Mouse (Mus musculus): ENCODE data around the gene Ppm1a. TPM values are rescaled to one million over a fixed set of nuclear protein-coding genes. Genes with fewer than 3 reads are reported as not detected.

The Ppm1a gene
- polyA plus RNA-seq (2015; fragmentation: Nextera tagmentation; extraction: Ambion mirVana), result 52.8 and 55.0 TPM in 2 replicates

DNA sequence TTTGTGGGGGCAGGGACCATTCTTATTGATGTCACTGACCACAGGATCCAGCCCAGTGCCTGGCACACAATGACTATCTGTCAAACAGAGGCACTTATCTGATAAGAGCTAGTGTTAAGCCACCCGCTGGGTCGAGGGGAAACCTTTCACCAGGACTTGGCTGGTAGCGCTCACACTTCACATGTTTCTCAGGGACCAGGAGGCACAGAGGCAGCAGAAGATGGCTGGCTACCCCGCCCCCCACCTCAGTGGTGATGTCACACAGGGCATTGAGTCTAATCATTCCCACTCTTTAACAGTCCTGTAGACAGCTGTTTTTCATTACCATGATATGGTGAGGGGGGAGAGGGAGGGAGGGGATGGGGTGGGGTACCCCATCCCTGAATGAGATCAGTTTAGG is at the start of gene Ppm1a:
Gene Ppm1a, plus strand, starts transcription at position 370 of the 400 bp plus-strand sequence.
- Histone ChIP-seq H3K9ac (replicated peaks; ENCODE audit: low read depth, low read length) (no peak within 1 kb of the TSS), H3K27me3 (replicated peaks; ENCODE audit: control insufficient read depth, insufficient read depth, low read length) (no peaks in the 10 kb centered on the region), H3K9me3 (ENCODE audit: control insufficient read depth, low read length) (no peaks in the 10 kb centered on the region), H3K4me2 (ENCODE audit: low read length) (no peak within 1 kb of the TSS), H3K4me1 (replicated peaks; ENCODE audit: control insufficient read depth, insufficient read depth, low read length) (peaks cover 4% of the 10 kb centered on the region), H3K27ac (ENCODE audit: low read length) (no peak within 1 kb of the TSS), H3K36me3 (ENCODE audit: control insufficient read depth, insufficient read depth) (no peaks in the 10 kb centered on the region), H3K4me3 (replicated peaks; ENCODE audit: low read length) (no peak within 1 kb of the TSS)
- ATAC-seq, result no peak
- WGBS, result 8% methylated on average over 4 of the region's 4 CpGs

GRCm38 (mm10) chr12:72709981-72710380 is 47.3 kb upstream of the Ppm1a start:
- no peaks in the 10 kb centered on the region for H3K4me1 ChIP-seq (replicated peaks; ENCODE audit: control insufficient read depth, insufficient read depth, low read length)
- no peak overlapping the region for H3K27ac ChIP-seq (ENCODE audit: low read length)
- no peak overlapping the region for H3K4me3 ChIP-seq (replicated peaks; ENCODE audit: low read length)
- 52% methylated on average over 3 of the region's 3 CpGs for WGBS
- ATAC-seq, result peak; percentile 62
- H3K36me3 ChIP-seq (ENCODE audit: control insufficient read depth, insufficient read depth), result no peaks in the 10 kb centered on the region
- H3K27me3 ChIP-seq (replicated peaks; ENCODE audit: control insufficient read depth, insufficient read depth, low read length), result no peaks in the 10 kb centered on the region
- peaks cover 8% of the 10 kb centered on the region; the same call in 1 of the 2 replicates for H3K9me3 ChIP-seq (ENCODE audit: control insufficient read depth, low read length)
- H3K9ac ChIP-seq (replicated peaks; ENCODE audit: low read depth, low read length), result no peak overlapping the region
- H3K4me2 ChIP-seq (ENCODE audit: low read length), result no peak overlapping the region

DNA sequence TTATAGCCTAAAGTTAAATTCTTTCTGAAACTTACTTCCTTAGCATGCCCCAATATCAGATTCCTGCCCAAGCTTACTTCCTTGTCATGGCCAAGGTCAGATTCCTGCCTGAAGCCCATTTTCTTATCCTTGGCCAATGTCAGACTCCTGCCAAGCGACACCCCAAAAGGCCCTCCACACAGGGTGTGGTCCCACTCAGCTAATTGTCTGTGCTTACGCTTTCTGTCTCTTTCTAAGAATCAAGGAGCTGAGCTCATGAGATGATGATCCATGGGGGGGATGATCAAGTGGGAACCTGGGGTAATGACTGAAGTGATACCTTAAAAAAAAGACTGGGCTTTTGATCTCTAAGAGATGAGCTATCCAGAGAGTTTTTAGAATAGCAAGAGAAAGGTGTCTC is 42.4 kb upstream of the Ppm1a start:
- Histone ChIP-seq H3K4me1 (replicated peaks; ENCODE audit: control insufficient read depth, insufficient read depth, low read length) (no peaks in the 10 kb centered on the region), H3K4me2 (ENCODE audit: low read length) (no peak overlapping the region), H3K9me3 (ENCODE audit: control insufficient read depth, low read length) (peaks cover 8% of the 10 kb centered on the region; the same call in 1 of the 2 replicates), H3K27ac (ENCODE audit: low read length) (no peak overlapping the region), H3K9ac (replicated peaks; ENCODE audit: low read depth, low read length) (no peak overlapping the region), H3K27me3 (replicated peaks; ENCODE audit: control insufficient read depth, insufficient read depth, low read length) (no peaks in the 10 kb centered on the region), H3K36me3 (ENCODE audit: control insufficient read depth, insufficient read depth) (no peaks in the 10 kb centered on the region), H3K4me3 (replicated peaks; ENCODE audit: low read length) (no peak overlapping the region)
- no peak for ATAC-seq
- WGBS, result 91% methylated on average over 2 of the region's 2 CpGs

GRCm38 (mm10) chr12:72715846-72716245 is 41.4 kb upstream of the Ppm1a start:
- Histone ChIP-seq H3K4me1 (replicated peaks; ENCODE audit: control insufficient read depth, insufficient read depth, low read length) (no peaks in the 10 kb centered on the region), H3K27ac (ENCODE audit: low read length) (no peak overlapping the region), H3K4me3 (replicated peaks; ENCODE audit: low read length) (no peak overlapping the region), H3K9ac (replicated peaks; ENCODE audit: low read depth, low read length) (no peak overlapping the region), H3K36me3 (ENCODE audit: control insufficient read depth, insufficient read depth) (no peaks in the 10 kb centered on the region), H3K27me3 (replicated peaks; ENCODE audit: control insufficient read depth, insufficient read depth, low read length) (no peaks in the 10 kb centered on the region), H3K9me3 (ENCODE audit: control insufficient read depth, low read length) (peaks cover 8% of the 10 kb centered on the region; the same call in 1 of the 2 replicates), H3K4me2 (ENCODE audit: low read length) (no peak overlapping the region)
- 96% methylated on average over 9 of the region's 9 CpGs for WGBS
- ATAC-seq, result no peak

DNA sequence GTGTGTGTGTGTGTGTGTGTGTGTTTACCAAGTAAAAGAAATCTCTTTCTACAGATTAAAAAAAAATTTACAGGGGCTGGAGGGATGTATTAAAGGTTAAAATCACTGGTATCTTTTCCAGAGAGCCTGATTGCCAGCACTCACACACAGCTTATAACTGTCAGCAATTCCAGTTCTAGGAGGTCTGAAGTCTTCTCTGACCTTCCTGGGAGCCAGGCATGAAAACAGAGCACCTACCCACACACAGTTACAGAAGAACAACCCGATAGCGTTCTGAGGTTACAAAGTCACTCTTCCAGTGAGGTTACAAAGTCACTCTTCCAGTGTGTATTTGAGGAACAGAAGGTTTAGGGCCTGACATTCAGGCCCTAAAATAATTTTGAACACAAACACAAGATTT is 38.2 kb upstream of the Ppm1a start:
- Histone ChIP-seq H3K9ac (replicated peaks; ENCODE audit: low read depth, low read length) (no peak overlapping the region), H3K36me3 (ENCODE audit: control insufficient read depth, insufficient read depth) (no peaks in the 10 kb centered on the region), H3K4me2 (ENCODE audit: low read length) (no peak overlapping the region), H3K27me3 (replicated peaks; ENCODE audit: control insufficient read depth, insufficient read depth, low read length) (no peaks in the 10 kb centered on the region), H3K4me1 (replicated peaks; ENCODE audit: control insufficient read depth, insufficient read depth, low read length) (no peaks in the 10 kb centered on the region), H3K9me3 (ENCODE audit: control insufficient read depth, low read length) (no peaks in the 10 kb centered on the region), H3K27ac (ENCODE audit: low read length) (no peak overlapping the region), H3K4me3 (replicated peaks; ENCODE audit: low read length) (no peak overlapping the region)
- 90% methylated on average over 2 of the region's 2 CpGs for whole genome bisulfite sequencing
- no peak for ATAC-seq

DNA sequence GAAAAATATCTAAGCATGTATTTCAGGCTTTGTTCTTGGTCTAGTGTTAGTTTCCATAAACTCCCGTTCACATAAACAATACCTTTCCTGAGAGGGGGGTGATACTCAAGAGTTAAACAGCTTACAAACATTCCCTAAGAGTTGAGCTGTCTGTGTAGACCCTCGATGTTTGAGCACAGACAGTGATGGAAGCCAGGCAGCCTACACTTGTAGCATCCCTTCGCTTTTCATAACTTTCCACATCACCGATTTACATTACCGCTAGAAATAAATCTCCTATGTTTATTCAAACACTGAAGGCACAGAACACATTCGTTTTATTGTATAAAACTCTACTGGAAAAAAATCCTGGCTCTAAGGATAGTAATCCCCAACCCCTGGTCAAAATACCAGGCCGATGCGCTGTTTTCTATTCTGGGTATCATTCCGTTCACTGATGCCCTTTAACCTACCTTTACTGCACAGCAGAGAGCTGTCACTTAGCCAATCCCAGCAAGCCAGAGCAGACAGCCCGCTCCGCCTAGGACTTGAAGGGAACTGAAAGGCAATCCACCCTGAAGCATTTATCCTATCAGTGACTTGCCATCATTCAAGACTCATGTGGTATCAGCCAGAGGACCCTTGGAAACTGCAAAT is 37.7 kb upstream of the Ppm1a start:
- H3K4me1 ChIP-seq (replicated peaks; ENCODE audit: control insufficient read depth, insufficient read depth, low read length), result no peaks in the 10 kb centered on the region
- WGBS, result 83% methylated on average over 11 of the region's 11 CpGs
- H3K9me3 ChIP-seq (ENCODE audit: control insufficient read depth, low read length), result no peaks in the 10 kb centered on the region
- H3K4me2 ChIP-seq (ENCODE audit: low read length), result no peak overlapping the region
- ATAC-seq, result no peak
- H3K27me3 ChIP-seq (replicated peaks; ENCODE audit: control insufficient read depth, insufficient read depth, low read length), result no peaks in the 10 kb centered on the region
- H3K36me3 ChIP-seq (ENCODE audit: control insufficient read depth, insufficient read depth), result no peaks in the 10 kb centered on the region
- no peak overlapping the region for H3K27ac ChIP-seq (ENCODE audit: low read length)
- no peak overlapping the region for H3K4me3 ChIP-seq (replicated peaks; ENCODE audit: low read length)
- H3K9ac ChIP-seq (replicated peaks; ENCODE audit: low read depth, low read length), result no peak overlapping the region

- H3K4me3 ChIP-seq (replicated peaks; ENCODE audit: low read length), result no peak overlapping the region
- no peak overlapping the region for H3K4me2 ChIP-seq (ENCODE audit: low read length)
- WGBS, result 88% methylated on average over 5 of the region's 5 CpGs
- H3K27me3 ChIP-seq (replicated peaks; ENCODE audit: control insufficient read depth, insufficient read depth, low read length), result no peaks in the 10 kb centered on the region
- no peak overlapping the region for H3K9ac ChIP-seq (replicated peaks; ENCODE audit: low read depth, low read length)
- no peaks in the 10 kb centered on the region for H3K4me1 ChIP-seq (replicated peaks; ENCODE audit: control insufficient read depth, insufficient read depth, low read length)
- H3K36me3 ChIP-seq (ENCODE audit: control insufficient read depth, insufficient read depth), result no peaks in the 10 kb centered on the region
- no peak overlapping the region for H3K27ac ChIP-seq (ENCODE audit: low read length)
- H3K9me3 ChIP-seq (ENCODE audit: control insufficient read depth, low read length), result no peaks in the 10 kb centered on the region
- ATAC-seq, result no peak
These were observed 35.5 kb upstream of the Ppm1a start for GRCm38 (mm10) chr12:72721710-72722109.

DNA sequence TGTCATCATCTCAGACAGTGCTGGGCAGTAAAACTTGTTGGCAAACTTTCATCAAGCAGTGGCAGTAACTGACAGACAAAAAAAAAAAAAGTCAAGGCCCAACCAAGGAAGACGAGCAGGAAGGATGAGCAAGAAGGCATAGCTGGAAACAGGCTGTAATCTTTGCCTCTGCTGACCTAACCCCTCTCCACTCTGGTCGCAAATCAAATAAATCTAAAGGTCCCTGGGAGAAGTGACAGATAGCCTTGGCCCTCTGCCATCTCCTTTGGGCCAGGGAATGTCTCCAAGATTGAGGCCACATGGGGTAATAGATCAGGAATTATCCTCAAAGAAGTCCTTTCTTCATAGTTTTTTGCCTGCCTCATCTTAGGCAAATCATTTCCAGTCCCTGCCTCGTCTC is 33.3 kb upstream of the Ppm1a start:
- no peaks in the 10 kb centered on the region for H3K9me3 ChIP-seq (ENCODE audit: control insufficient read depth, low read length)
- H3K4me3 ChIP-seq (replicated peaks; ENCODE audit: low read length), result no peak overlapping the region
- H3K4me1 ChIP-seq (replicated peaks; ENCODE audit: control insufficient read depth, insufficient read depth, low read length), result no peaks in the 10 kb centered on the region
- WGBS, result 70% methylated on average over 3 of the region's 3 CpGs
- no peaks in the 10 kb centered on the region for H3K27me3 ChIP-seq (replicated peaks; ENCODE audit: control insufficient read depth, insufficient read depth, low read length)
- no peak overlapping the region for H3K27ac ChIP-seq (ENCODE audit: low read length)
- ATAC-seq, result no peak
- H3K9ac ChIP-seq (replicated peaks; ENCODE audit: low read depth, low read length), result no peak overlapping the region
- no peaks in the 10 kb centered on the region for H3K36me3 ChIP-seq (ENCODE audit: control insufficient read depth, insufficient read depth)
- H3K4me2 ChIP-seq (ENCODE audit: low read length), result no peak overlapping the region

DNA sequence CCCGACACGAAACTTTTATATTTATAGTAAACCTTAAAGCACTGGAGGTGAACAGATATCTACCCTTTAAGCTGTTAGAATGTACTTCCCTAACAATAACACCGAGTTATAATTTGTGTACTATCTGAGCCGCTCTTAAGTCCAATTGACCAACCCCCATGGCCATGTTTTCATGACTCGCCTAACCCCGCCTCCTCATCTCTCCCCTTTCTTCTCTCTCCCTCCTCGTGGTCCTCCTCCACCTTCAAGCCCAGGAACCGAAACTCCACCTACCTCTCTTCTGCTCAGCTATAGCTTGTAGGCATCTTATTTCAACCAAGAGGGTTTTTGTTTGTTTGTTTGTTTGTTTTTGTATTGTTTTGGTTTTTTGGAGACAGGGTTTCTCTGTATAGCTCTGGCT is 30.2 kb upstream of the Ppm1a start:
- 93% methylated on average over 8 of the region's 8 CpGs for WGBS
- Histone ChIP-seq H3K9me3 (ENCODE audit: control insufficient read depth, low read length) (no peaks in the 10 kb centered on the region), H3K36me3 (ENCODE audit: control insufficient read depth, insufficient read depth) (no peaks in the 10 kb centered on the region), H3K27ac (ENCODE audit: low read length) (no peak overlapping the region), H3K4me2 (ENCODE audit: low read length) (no peak overlapping the region), H3K4me1 (replicated peaks; ENCODE audit: control insufficient read depth, insufficient read depth, low read length) (0 out of 2 replicates have a peak, but pooled peaks cover 4% of the 10 kb centered on the region), H3K27me3 (replicated peaks; ENCODE audit: control insufficient read depth, insufficient read depth, low read length) (no peaks in the 10 kb centered on the region), H3K4me3 (replicated peaks; ENCODE audit: low read length) (no peak overlapping the region), H3K9ac (replicated peaks; ENCODE audit: low read depth, low read length) (no peak overlapping the region)
- no peak for ATAC-seq

DNA sequence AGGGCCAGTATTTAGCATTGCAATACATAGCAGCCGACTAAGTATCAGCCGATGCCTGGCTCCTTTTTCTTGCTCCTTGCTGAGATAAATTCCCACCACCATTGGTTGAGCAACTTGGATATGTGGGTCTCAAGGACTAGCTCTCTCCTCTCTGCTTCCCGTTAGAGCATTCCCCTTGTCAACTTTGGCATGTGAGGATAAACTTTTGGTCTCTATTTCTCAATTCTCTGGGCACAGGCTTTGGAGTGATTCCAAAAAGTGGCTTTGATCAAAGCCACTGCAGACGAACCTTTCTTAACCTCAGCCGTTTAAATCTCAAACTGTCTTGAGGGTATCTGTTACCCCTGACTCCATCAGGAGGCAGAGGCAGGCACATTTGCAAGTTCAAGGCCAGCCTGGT is 29.6 kb upstream of the Ppm1a start:
- 60% methylated on average over 5 of the region's 5 CpGs for WGBS
- ATAC-seq, result no peak
- no peak overlapping the region for H3K4me3 ChIP-seq (replicated peaks; ENCODE audit: low read length)
- H3K4me2 ChIP-seq (ENCODE audit: low read length), result no peak overlapping the region
- H3K9me3 ChIP-seq (ENCODE audit: control insufficient read depth, low read length), result no peaks in the 10 kb centered on the region
- no peaks in the 10 kb centered on the region for H3K27me3 ChIP-seq (replicated peaks; ENCODE audit: control insufficient read depth, insufficient read depth, low read length)
- no peak overlapping the region for H3K27ac ChIP-seq (ENCODE audit: low read length)
- H3K36me3 ChIP-seq (ENCODE audit: control insufficient read depth, insufficient read depth), result no peaks in the 10 kb centered on the region
- H3K9ac ChIP-seq (replicated peaks; ENCODE audit: low read depth, low read length), result no peak overlapping the region
- 0 out of 2 replicates have a peak, but pooled peaks cover 4% of the 10 kb centered on the region for H3K4me1 ChIP-seq (replicated peaks; ENCODE audit: control insufficient read depth, insufficient read depth, low read length)

All from forebrain, embryonic 16.5 days (tissue).